Mouse (Mus musculus): ENCODE results near the gene Vars.

GRCm38 (mm10) chr17:35064951-35065947 lies 64.5 kb downstream of the Vars start, which contains the start of gene Ly6g6c:
- no peak for TF ChIP-seq CTCF (IDR thresholded peaks at IDR 0.05; ENCODE audit: extremely low read depth, insufficient read depth, low read length)
- TF ChIP-seq POLR2A (IDR thresholded peaks at IDR 0.05; ENCODE audit: extremely low read depth, insufficient read depth, low read length): no peak

Data from cortical plate, adult 2 months (tissue).